Mouse (Mus musculus) CD4-positive, CD25-positive, alpha-beta regulatory T cell, adult 4 months (primary cell): ENCODE results near the gene Lztr1. TPM values are rescaled to one million over a fixed set of nuclear protein-coding genes. Genes with fewer than 3 reads are reported as not detected.
"Not testable (repeated sequence)": the region's sequence is repeated elsewhere in the genome, so short reads cannot be mapped to it uniquely, and the experiment has no call there.

Experiments
- ATAC-seq: one replicate; pipeline ENCODE4 v1.8.0; 2017
- polyA plus RNA-seq, 2 experiments: library from polyadenylated mRNA; unstranded; fragments of 100-300 nt; shearing (Covaris generic); gene quantifications; one replicate each; pipeline ENCODE4 v1.2.1; 2017

Gene Lztr1
- polyA plus RNA-seq, 2 experiments from 2014 or later: 53.9 to 68.8 TPM

GRCm38 (mm10) chr16:17507018-17507552 lies 1.4 kb upstream of the Lztr1 start:
- ATAC-seq: no peak

- ATAC-seq: not testable (repeated sequence)
These were observed 457 bp upstream of the Lztr1 start for GRCm38 (mm10) chr16:17508031-17508430.

GRCm38 (mm10) chr16:17509240-17509597 lies 731 bp downstream of the Lztr1 start:
- ATAC-seq: peak; percentile 4

- ATAC-seq: no peak
These were observed 1.7 kb downstream of the Lztr1 start for GRCm38 (mm10) chr16:17510143-17510542.

GRCm38 (mm10) chr16:17510686-17511085 lies 2.2 kb downstream of the Lztr1 start:
- no peak for ATAC-seq

- no peak for ATAC-seq
These were observed 2.9 kb downstream of the Lztr1 start for GRCm38 (mm10) chr16:17511431-17511830.

- ATAC-seq: no peak
These were observed 10.4 kb downstream of the Lztr1 start for GRCm38 (mm10) chr16:17518910-17519309.

- ATAC-seq: no peak
These were observed 15.7 kb downstream of the Lztr1 start for GRCm38 (mm10) chr16:17524156-17524555.

GRCm38 (mm10) chr16:17525524-17525923 lies 17.0 kb downstream of the Lztr1 start:
- ATAC-seq: no peak

- ATAC-seq: no peak
These were observed 17.7 kb downstream of the Lztr1 start for GRCm38 (mm10) chr16:17526223-17526622.

GRCm38 (mm10) chr16:17527606-17528005 lies 19.1 kb downstream of the Lztr1 start:
- ATAC-seq: no peak

- ATAC-seq: no peak
These were observed 19.8 kb downstream of the Lztr1 start for GRCm38 (mm10) chr16:17528276-17528675.

- no peak for ATAC-seq
These were observed 21.6 kb downstream of the Lztr1 start for GRCm38 (mm10) chr16:17529981-17530586.

- peak; percentile 94 for ATAC-seq
These were observed 22.3 kb downstream of the Lztr1 start, which contains the start of gene Thap7 for GRCm38 (mm10) chr16:17530640-17531288. Gene Thap7, minus strand, starts transcription at chr16:17531136.

GRCm38 (mm10) chr16:17532271-17532670 lies 23.8 kb downstream of the Lztr1 start:
- ATAC-seq: no peak

- ATAC-seq: no peak
These were observed 24.3 kb downstream of the Lztr1 start for GRCm38 (mm10) chr16:17532676-17533329.

- no peak for ATAC-seq
These were observed 28.1 kb downstream of the Lztr1 start for GRCm38 (mm10) chr16:17536584-17536983.

GRCm38 (mm10) chr16:17542632-17543031 lies 34.1 kb downstream of the Lztr1 start:
- no peak for ATAC-seq

GRCm38 (mm10) chr16:17552837-17553236 lies 44.3 kb downstream of the Lztr1 start:
- no peak for ATAC-seq

GRCm38 (mm10) chr16:17553910-17554685 lies 45.6 kb downstream of the Lztr1 start:
- peak; percentile 100 for ATAC-seq

- not testable (repeated sequence) for ATAC-seq
These were observed 46.2 kb downstream of the Lztr1 start for GRCm38 (mm10) chr16:17554702-17555101.

- no peak for ATAC-seq
These were observed 47.7 kb downstream of the Lztr1 start for GRCm38 (mm10) chr16:17556180-17556579.

GRCm38 (mm10) chr16:17556907-17557306 lies 48.4 kb downstream of the Lztr1 start:
- no peak for ATAC-seq
